Mouse (Mus musculus) G1E-ER4 (cell line): Measurements from ENCODE around the gene Olfr506. TPM values are rescaled to one million over a fixed set of nuclear protein-coding genes. Genes with fewer than 3 reads are reported as not detected.

ENCODE experiments used
- GATA1 ChIP-seq: IDR thresholded peaks from one replicate; pipeline ENCODE4 v1.8.0; 2012; ENCODE audit warnings: low read length, inconsistent platforms
- polyA plus RNA-seq: library from polyadenylated mRNA; stranded (reverse); fragments of >175 nt; gene quantifications from 2 replicates; pipeline ENCODE4 v1.2.3, GENCODE M21; 2012

Gene Olfr506
- polyA plus RNA-seq: not detected in 2 replicates

- no peak for TF ChIP-seq GATA1
These were observed at the start of gene Olfr506 for GRCm38 (mm10) chr7:108610487-108610886. TSS of gene Olfr506 (plus strand) at chr7:108610787.

GRCm38 (mm10) chr7:108565693-108566092, 44.9 kb upstream of the Olfr506 start, which contains the start of gene Olfr504:
TSS of gene Olfr504 (minus strand) at chr7:108565793.
- no peak for TF ChIP-seq GATA1

- TF ChIP-seq GATA1: no peak
These were observed 20.8 kb upstream of the Olfr506 start for GRCm38 (mm10) chr7:108589797-108590196.

- no peak for TF ChIP-seq GATA1
These were observed 3.5 kb downstream of the Olfr506 start for GRCm38 (mm10) chr7:108614110-108614509.

GRCm38 (mm10) chr7:108621514-108621913, 10.9 kb downstream of the Olfr506 start, which contains the start of gene Olfr507:
TSS of gene Olfr507 (plus strand) at chr7:108621814.
- TF ChIP-seq GATA1: no peak

GRCm38 (mm10) chr7:108629694-108630093, 19.1 kb downstream of the Olfr506 start, which contains the start of gene Olfr508:
TSS of gene Olfr508 (plus strand) at chr7:108629994.
- no peak for TF ChIP-seq GATA1

- no peak for TF ChIP-seq GATA1
These were observed 41.2 kb downstream of the Olfr506 start, which contains the start of gene Olfr509 for GRCm38 (mm10) chr7:108651806-108652205. TSS of gene Olfr509 (minus strand) at chr7:108651906.

- TF ChIP-seq GATA1: no peak
These were observed 51.8 kb downstream of the Olfr506 start for GRCm38 (mm10) chr7:108662419-108662818.

Other genes starting within 250 kb of the Olfr506 start
- gene Olfr494, start 245.5 kb upstream of the Olfr506 start, polyA plus RNA-seq: not detected in 2 replicates
- gene Olfr495, start 217.6 kb upstream of the Olfr506 start, polyA plus RNA-seq: not detected in 2 replicates
- gene Olfr497, start 190.4 kb upstream of the Olfr506 start, polyA plus RNA-seq: not detected in 2 replicates
- gene Olfr498, start 145.5 kb upstream of the Olfr506 start, polyA plus RNA-seq: not detected in 2 replicates
- not detected in 2 replicates for gene Olfr502, start 85.7 kb upstream of the Olfr506 start, polyA plus RNA-seq
- not detected in 2 replicates for gene Olfr503, start 66.3 kb upstream of the Olfr506 start, polyA plus RNA-seq
- not detected in 2 replicates for gene Olfr504, start 45.0 kb upstream of the Olfr506 start, polyA plus RNA-seq
- gene Olfr507, start 11.0 kb downstream of the Olfr506 start, polyA plus RNA-seq: not detected in 2 replicates
- gene Olfr508, start 19.2 kb downstream of the Olfr506 start, polyA plus RNA-seq: not detected in 2 replicates
- gene Olfr509, start 41.1 kb downstream of the Olfr506 start, polyA plus RNA-seq: not detected in 2 replicates
- not detected in 2 replicates for gene Olfr510, start 55.6 kb downstream of the Olfr506 start, polyA plus RNA-seq
- gene Olfr512, start 102.5 kb downstream of the Olfr506 start, polyA plus RNA-seq: not detected in 2 replicates
- not detected in 2 replicates for gene Olfr513, start 140.2 kb downstream of the Olfr506 start, polyA plus RNA-seq
- not detected in 2 replicates for gene Olfr514, start 215.2 kb downstream of the Olfr506 start, polyA plus RNA-seq
- not detected in 2 replicates for gene Olfr516, start 239.7 kb downstream of the Olfr506 start, polyA plus RNA-seq